ENCODE assay signal across 8 mouse cellular contexts in genomic region chr12:12148659-12149399, GRCm38 (mm10).
DNase-seq lines count a peak whose midpoint lies in the region; ATAC-seq and TF ChIP-seq lines count a peak whose summit lies in the region.

No protein-coding gene starts in this region.

- H3K4me1 ChIP-seq in liver, postnatal 0 days (ENCODE audit: insufficient read depth): no peaks in the 10 kb centered on the region
- H3K4me1 ChIP-seq in liver, embryonic 11.5 days (replicated peaks; ENCODE audit: control insufficient read depth, insufficient read depth, low read length): no peaks in the 10 kb centered on the region
- H3K4me1 ChIP-seq in hindbrain, embryonic 12.5 days: no peaks in the 10 kb centered on the region
- H3K4me1 ChIP-seq in neural tube, embryonic 14.5 days (ENCODE audit: control insufficient read depth, insufficient read depth, low read length): no peaks in the 10 kb centered on the region

- no peak for ATAC-seq in liver, postnatal 0 days
- ATAC-seq in liver, embryonic 11.5 days (replicated peaks; ENCODE audit: low FRiP score): no peak
- peak; percentile 22 for ATAC-seq in hindbrain, embryonic 12.5 days (ENCODE audit: low FRiP score)
- peak; percentile 83 for ATAC-seq in neural tube, embryonic 14.5 days (ENCODE audit: low read depth)

- no peak overlapping the region for H3K9ac ChIP-seq in liver, postnatal 0 days (replicated peaks)
- no peak overlapping the region for H3K9ac ChIP-seq in liver, embryonic 11.5 days (ENCODE audit: low read depth, low read length)
- no peak overlapping the region for H3K9ac ChIP-seq in hindbrain, embryonic 12.5 days
- H3K9ac ChIP-seq in neural tube, embryonic 14.5 days (replicated peaks; ENCODE audit: low read depth, low read length): no peak overlapping the region

- H3K27me3 ChIP-seq in liver, postnatal 0 days (ENCODE audit: insufficient read depth, low read length): no peaks in the 10 kb centered on the region
- no peaks in the 10 kb centered on the region for H3K27me3 ChIP-seq in liver, embryonic 11.5 days (replicated peaks; ENCODE audit: control insufficient read depth, insufficient read depth, low read length)
- H3K27me3 ChIP-seq in hindbrain, embryonic 12.5 days: no peaks in the 10 kb centered on the region
- no peaks in the 10 kb centered on the region for H3K27me3 ChIP-seq in neural tube, embryonic 14.5 days (ENCODE audit: control insufficient read depth, insufficient read depth, low read length)

- no peak overlapping the region for H3K27ac ChIP-seq in liver, postnatal 0 days (ENCODE audit: low read depth)
- no peak overlapping the region for H3K27ac ChIP-seq in liver, embryonic 11.5 days (ENCODE audit: low read depth, low read length)
- H3K27ac ChIP-seq in hindbrain, embryonic 12.5 days: no peak overlapping the region
- H3K27ac ChIP-seq in neural tube, embryonic 14.5 days (ENCODE audit: low read depth, low read length): no peak overlapping the region

- 45% methylated on average over 3 of the region's 3 CpGs for WGBS in liver, postnatal 0 days (ENCODE audit: insufficient replicate concordance)
- 53% methylated on average over 3 of the region's 3 CpGs for WGBS in liver, embryonic 11.5 days
- 63% methylated on average over 3 of the region's 3 CpGs for WGBS in hindbrain, embryonic 12.5 days
- WGBS in neural tube, embryonic 14.5 days: 70% methylated on average over 3 of the region's 3 CpGs

- peak; percentile 33 for DNase-seq in adrenal gland, postnatal 14 days
- DNase-seq in adrenal gland, adult 8-10 months: no peak
- no peak for DNase-seq in liver, postnatal 0 days
- no peak for DNase-seq in liver, embryonic 11.5 days (ENCODE audit: low spot score)
- no peak for DNase-seq in layer of hippocampus, adult 9-10 months (ENCODE audit: low spot score)
- no peak for DNase-seq in frontal cortex, postnatal 14 days (ENCODE audit: low spot score in 2 of 2)

- TF ChIP-seq CTCF in liver, postnatal 0 days (IDR thresholded peaks at IDR 0.05; ENCODE audit: low read depth): peak; percentile 57

- no peaks in the 10 kb centered on the region for H3K9me3 ChIP-seq in liver, postnatal 0 days (ENCODE audit: low read length)
- no peaks in the 10 kb centered on the region for H3K9me3 ChIP-seq in liver, embryonic 11.5 days (ENCODE audit: control insufficient read depth, low read length)
- no peaks in the 10 kb centered on the region for H3K9me3 ChIP-seq in hindbrain, embryonic 12.5 days (replicated peaks)
- no peaks in the 10 kb centered on the region for H3K9me3 ChIP-seq in neural tube, embryonic 14.5 days (ENCODE audit: control insufficient read depth, low read length)

- H3K4me3 ChIP-seq in liver, postnatal 0 days (ENCODE audit: low read depth, low read length): no peak overlapping the region
- H3K4me3 ChIP-seq in liver, embryonic 11.5 days (ENCODE audit: low read depth, low read length): no peak overlapping the region
- no peak overlapping the region for H3K4me3 ChIP-seq in hindbrain, embryonic 12.5 days
- no peak overlapping the region for H3K4me3 ChIP-seq in neural tube, embryonic 14.5 days (ENCODE audit: low read depth, low read length)

- H3K36me3 ChIP-seq in liver, postnatal 0 days (replicated peaks; ENCODE audit: insufficient read depth, low read length): no peaks in the 10 kb centered on the region
- no peaks in the 10 kb centered on the region for H3K36me3 ChIP-seq in liver, embryonic 11.5 days (ENCODE audit: control insufficient read depth, insufficient read depth, low read length)
- H3K36me3 ChIP-seq in hindbrain, embryonic 12.5 days: no peaks in the 10 kb centered on the region
- no peaks in the 10 kb centered on the region for H3K36me3 ChIP-seq in neural tube, embryonic 14.5 days (ENCODE audit: control insufficient read depth, insufficient read depth, low read length)

- H3K4me2 ChIP-seq in liver, postnatal 0 days (ENCODE audit: low read depth, low read length): no peak overlapping the region
- no peak overlapping the region for H3K4me2 ChIP-seq in liver, embryonic 11.5 days
- no peak overlapping the region for H3K4me2 ChIP-seq in hindbrain, embryonic 12.5 days (replicated peaks)
- no peak overlapping the region for H3K4me2 ChIP-seq in neural tube, embryonic 14.5 days (ENCODE audit: low read depth, low read length)

- TF ChIP-seq EP300 in liver, postnatal 0 days (IDR thresholded peaks at IDR 0.05; ENCODE audit: low read depth): no peak

Comparison
In these comparisons a context has a peak if more than half of its experiments do, and no peak if none do; other contexts are left out.
1. ATAC-seq: peak in hindbrain, embryonic 12.5 days (single experiment) and neural tube, embryonic 14.5 days (single experiment); none in liver, postnatal 0 days (single experiment) and liver, embryonic 11.5 days (single experiment).